Mouse (Mus musculus) lung, postnatal 10 days (tissue): ENCODE results near the gene Slc9a3r2.

Experiments used
- DNase-seq: peaks from one replicate; pipeline ENCODE4 v3.0.0; 2021

Gene Slc9a3r2

GRCm38 (mm10) chr17:24635024-24635423 is 15.1 kb downstream of the Slc9a3r2 start:
- peak; percentile 76 for DNase-seq

- no peak for DNase-seq
Observed at GRCm38 (mm10) chr17:24633831-24634230, 16.3 kb downstream of the Slc9a3r2 start.

- DNase-seq: peak; percentile 92
Observed at GRCm38 (mm10) chr17:24632813-24633449, 17.2 kb downstream of the Slc9a3r2 start.

DNA sequence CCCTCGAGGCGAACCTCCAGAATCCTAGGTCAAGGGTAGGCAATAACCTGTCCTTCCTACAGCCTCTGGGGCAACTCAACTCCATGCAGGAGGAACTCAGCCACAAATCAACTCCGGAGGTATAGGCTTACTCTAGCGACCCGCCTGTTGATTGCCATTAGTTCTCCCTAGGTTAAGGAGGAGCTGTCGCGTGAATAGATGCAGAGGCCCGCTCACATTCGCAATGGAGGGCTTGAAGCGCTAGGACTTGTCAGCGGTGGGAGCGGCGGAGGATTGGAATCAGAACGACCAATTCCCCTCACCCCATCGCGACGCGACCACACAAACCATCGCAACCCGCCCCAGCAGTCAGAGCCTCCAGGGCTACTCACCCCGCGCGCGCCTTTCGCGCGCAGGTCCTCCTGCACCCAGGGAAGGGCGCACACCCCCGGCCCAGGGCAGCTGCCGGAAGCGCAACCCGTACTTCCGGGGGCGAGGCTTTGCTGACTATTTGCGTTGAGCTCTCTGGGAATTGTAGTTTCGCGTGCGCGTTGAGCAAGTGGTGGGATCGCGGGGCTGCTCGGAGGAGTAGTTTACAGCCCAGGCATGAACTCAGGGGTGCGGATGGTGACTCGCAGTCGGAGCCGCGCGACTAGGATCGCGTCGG is 17.8 kb downstream of the Slc9a3r2 start, which contains the start of the genes Tsc2 and Nthl1:
TSS of gene Tsc2 (minus strand) at position 464 of the 646 bp plus-strand sequence.
TSS of gene Nthl1 (plus strand) at position 514 of the 646 bp plus-strand sequence.
- DNase-seq: peak; percentile 91

DNA sequence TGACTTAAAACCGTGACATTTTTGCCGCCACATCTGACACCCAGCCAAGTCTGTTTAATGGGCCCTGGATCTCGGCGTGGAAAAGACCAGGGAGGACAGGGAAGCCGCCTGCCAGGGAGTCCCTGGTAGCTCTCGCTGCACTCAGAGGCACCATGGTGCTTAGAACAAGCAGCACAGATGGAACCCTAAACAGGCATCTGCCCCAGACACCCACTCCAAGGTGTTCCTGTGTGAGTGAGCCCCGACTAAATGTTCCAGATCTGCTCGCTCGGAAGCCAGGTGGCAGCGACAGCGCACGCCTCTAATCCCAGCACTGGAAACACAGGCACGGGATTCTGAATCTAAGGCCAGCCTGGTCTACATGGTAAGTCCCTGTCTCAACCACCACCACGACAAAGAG is 20.1 kb downstream of the Slc9a3r2 start:
- no peak for DNase-seq

DNA sequence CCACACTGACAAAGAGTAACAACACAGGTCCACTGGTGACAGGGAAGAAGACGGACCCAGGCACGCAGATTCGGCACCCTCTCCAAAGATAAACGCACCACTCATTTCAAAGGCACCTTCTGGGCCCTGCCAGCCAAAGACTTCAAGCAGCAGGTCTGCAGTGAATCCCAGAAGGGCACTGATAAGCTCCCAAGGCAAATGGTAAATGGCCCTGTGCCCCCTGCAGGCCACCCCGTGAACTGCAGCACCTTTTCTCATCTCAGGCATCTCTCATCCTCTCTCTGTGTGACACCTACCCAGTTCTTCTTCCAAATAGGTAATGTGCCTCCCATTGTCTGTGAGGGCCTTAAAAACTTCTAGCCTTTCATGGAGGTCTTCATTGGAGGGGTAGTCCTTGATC is 21.5 kb downstream of the Slc9a3r2 start:
- DNase-seq: peak; percentile 80

GRCm38 (mm10) chr17:24625472-24625871 is 24.7 kb downstream of the Slc9a3r2 start:
- DNase-seq: no peak

DNA sequence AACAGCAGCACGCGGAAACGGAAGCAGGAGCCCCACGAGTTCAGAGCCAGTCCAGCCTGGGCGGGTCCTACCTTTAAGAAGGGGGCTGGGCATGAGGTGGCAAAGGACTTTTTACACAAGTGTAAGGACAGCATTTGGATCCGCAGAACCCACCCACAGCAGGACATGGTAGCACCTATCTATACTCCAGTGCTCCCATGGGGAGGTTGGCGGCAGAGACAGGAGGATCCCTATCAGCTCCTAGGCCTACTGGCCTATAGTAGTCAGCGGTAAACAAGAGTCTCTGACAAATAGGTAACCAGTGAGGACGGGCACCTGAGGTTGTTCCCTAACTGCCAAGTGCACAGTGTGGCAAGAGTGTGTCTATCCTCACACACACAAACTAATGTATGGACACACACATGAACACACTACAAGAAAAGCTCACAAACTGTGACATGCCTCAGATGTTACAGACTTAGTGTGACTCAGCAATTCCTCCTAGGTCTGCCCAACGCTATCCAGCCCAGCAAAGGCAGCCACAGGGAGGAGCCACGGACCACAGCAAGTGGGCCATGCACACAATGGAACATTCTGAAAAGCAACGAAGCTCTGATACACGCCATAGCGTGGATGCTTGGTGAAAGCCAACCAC is 32.4 kb downstream of the Slc9a3r2 start:
- DNase-seq: no peak

DNA sequence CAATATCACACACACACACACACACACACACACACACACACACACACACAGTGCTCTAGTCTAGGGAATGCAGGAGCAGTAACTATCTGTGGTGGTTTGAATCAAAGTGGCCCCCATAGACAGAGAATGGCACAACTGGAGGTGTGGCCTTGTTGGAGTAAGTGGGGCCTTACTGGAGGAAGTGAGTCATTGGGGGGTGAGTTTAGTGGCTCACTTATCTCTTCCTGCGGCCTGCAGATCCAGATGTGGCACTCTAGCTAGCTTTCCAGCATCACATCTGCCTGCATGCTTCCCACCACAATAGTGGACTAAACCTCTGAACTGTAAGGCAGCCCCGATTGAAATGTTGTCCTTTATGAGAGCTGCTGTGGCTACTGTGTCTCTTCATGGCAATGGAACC is 39.4 kb downstream of the Slc9a3r2 start:
- no peak for DNase-seq

DNA sequence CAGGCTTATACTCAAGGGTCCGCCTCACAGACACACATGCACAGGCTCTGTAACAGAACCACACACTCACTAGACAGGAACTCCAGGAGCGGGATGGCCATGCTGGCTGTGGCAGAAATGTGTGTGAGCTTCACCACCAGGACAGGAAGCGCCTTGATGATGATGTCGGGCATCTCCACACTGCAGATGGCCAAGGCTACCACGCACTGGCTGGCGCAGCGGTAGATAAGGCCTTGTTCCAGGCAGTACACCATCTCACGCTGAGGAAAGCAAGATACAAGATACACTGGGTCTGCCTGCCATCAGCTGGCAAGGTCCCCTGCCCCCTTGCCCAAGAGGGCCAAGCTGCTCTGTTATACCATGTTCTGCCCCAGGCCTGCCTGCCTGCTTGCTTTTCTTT is 41.3 kb downstream of the Slc9a3r2 start:
- no peak for DNase-seq

- DNase-seq: no peak
Observed at GRCm38 (mm10) chr17:24608370-24608769, 41.8 kb downstream of the Slc9a3r2 start.

GRCm38 (mm10) chr17:24604557-24604956 is 45.6 kb downstream of the Slc9a3r2 start:
- DNase-seq: no peak

- DNase-seq: no peak
Observed at GRCm38 (mm10) chr17:24603961-24604360, 46.2 kb downstream of the Slc9a3r2 start.

GRCm38 (mm10) chr17:24600502-24600901 is 49.6 kb downstream of the Slc9a3r2 start:
- peak; percentile 32 for DNase-seq

GRCm38 (mm10) chr17:24597989-24598388 is 52.1 kb downstream of the Slc9a3r2 start:
- no peak for DNase-seq

GRCm38 (mm10) chr17:24596471-24597183 is 53.5 kb downstream of the Slc9a3r2 start:
- no peak for DNase-seq

DNA sequence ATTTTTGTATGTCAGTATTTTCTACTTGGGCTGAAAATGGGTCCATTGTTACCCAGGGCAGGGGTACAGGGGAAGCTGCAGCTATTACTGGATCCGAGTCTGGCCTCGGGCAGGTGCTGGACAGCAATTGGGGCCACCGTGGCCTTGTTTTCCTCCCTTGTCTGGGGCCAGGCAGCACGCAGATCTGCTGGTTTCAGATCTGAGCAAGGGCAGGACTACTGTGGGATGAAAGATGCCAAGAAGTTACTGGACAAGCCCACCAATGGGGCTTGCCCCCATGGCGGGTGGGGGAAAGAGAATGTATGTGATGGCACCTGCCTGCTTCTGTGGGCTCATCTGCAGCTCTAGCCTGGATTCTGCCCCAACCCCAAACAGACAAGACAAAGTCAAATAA is 54.1 kb downstream of the Slc9a3r2 start:
- no peak for DNase-seq

- DNase-seq: peak; percentile 50
Observed at GRCm38 (mm10) chr17:24595126-24596072, 54.7 kb downstream of the Slc9a3r2 start.

DNA sequence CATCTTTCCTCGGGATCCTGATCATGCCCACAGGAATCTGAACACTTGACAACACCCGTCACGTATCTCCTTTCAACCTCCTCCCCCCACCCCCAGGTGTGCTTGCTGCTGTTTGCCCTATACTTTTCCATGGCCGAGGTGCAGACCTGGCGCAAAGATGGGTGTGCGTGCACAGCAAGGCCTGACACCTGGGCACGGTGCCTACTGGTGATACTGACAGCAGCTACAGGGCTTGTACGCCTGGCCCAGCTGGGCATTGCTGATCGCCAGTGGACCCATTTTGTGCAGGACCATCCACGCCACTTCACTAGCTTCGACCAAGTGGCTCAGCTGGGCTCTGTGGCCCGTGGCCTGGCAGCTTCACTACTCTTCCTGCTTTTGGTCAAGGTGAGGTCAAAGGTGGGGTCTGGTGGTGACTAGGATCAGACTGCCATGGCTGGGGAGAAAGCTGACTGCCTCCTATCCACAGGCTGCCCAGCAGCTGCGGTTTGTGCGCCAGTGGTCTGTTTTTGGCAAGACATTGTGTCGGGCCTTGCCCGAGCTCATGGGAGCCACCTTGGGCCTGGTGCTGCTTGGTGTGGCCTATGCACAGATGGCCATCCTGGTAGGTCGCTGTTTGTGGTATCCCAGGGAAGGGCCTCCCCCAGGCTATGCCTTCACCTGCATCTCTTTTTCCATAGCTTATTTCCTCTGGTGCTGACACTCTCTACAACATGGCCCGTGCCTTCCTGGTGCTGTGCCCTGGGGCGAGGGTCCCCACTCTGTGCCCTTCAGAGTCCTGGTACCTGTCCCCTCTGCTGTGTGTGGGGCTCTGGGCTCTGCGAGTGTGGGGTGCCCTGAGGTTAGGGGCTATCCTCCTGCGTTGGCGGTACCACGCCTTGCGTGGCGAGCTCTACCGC is 55.9 kb downstream of the Slc9a3r2 start:
- no peak for DNase-seq

- DNase-seq: no peak
Observed at GRCm38 (mm10) chr17:24593248-24593647, 56.9 kb downstream of the Slc9a3r2 start.

- DNase-seq: no peak
Observed at GRCm38 (mm10) chr17:24591695-24592094, 58.4 kb downstream of the Slc9a3r2 start.
